Mouse (Mus musculus) urinary bladder, adult 18-20 months (tissue): ENCODE measurements around the gene Tcea3.

Experiments
- DNase-seq, 2 experiments: peaks; one replicate each; pipeline ENCODE4 v3.0.0; 2022; ENCODE audit warnings: low spot score in 2 of 2, mixed read lengths in 2 of 2

Gene Tcea3

DNA sequence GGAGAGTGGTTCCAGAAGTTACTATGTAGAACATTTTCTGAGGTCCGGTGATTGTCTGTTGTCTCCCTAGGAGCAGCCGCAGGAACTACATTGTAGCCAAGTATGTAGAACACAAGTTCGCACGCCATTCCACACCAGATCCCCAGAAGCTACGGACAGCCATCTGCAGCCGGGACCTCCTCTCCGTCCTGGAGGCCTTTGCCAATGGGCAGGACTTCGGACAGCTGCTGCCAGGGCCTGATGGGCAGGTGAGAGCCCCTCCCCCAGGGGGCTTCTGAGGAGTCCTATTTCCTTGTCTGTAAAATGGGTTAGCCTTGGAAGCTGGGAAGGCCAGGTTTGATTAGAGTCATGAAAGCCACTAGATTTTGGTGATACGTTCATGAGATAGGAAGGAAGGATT, 8.4 kb upstream of the Tcea3 start:
- no peak for DNase-seq

DNA sequence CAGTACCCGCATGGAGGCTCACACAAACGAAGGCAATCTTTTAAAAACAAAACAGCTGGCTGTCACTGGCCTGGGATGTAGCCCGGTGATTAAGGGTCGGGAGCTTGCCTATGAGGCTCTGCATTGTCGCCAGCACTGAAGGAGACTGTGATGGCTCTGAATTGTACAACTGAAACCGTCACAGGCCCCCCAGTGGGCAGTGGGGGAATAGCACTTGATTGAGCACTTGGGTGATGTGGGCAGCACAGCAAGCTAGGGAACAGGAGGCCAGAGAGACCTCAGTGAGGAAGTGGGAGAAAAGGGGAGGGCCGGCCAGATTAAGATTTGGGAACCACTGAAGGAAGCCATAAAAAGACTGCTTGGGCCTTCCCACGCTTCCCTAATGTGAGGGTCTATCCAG, 7.9 kb upstream of the Tcea3 start:
- DNase-seq, result peak; percentile 70 to 72

DNA sequence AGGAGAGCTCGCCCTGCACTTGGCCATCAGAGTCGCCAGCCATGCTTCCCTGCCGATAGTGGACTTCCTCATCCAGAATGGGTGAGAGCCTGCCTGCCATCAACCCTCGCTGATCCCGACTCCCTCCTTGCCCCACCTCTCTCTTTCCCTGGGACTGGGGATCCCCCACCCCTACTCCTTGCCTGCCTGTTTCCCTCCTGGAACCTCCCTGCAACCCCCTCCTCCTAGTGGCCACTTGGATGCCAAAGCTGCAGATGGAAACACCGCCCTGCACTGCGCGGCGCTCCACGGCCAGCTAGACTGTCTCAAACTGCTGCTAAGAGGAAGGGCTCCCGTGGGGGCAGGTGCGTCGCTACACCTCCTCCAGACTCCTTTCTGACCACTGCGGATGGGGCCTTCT, 7.4 kb upstream of the Tcea3 start:
- no peak for DNase-seq

DNA sequence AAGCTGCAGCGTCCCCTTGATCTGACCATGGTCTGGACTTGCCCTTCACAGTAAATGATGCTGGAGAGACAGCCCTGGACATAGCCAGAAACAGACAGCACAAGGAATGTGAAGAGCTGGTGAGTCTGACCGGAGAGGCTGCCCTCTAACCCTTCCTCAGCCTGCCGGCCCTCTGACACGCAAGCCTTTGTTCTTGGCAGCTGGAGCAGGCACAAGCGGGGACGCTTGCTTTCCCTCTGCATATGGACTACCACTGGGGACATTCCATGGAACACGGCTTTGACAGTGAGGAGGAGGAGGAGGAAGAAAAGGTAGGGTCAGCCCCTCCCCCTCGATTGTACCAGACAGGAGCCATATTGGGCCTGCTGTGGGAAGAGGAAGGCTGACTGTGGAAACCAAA, 6.6 kb upstream of the Tcea3 start:
- no peak for DNase-seq

DNA sequence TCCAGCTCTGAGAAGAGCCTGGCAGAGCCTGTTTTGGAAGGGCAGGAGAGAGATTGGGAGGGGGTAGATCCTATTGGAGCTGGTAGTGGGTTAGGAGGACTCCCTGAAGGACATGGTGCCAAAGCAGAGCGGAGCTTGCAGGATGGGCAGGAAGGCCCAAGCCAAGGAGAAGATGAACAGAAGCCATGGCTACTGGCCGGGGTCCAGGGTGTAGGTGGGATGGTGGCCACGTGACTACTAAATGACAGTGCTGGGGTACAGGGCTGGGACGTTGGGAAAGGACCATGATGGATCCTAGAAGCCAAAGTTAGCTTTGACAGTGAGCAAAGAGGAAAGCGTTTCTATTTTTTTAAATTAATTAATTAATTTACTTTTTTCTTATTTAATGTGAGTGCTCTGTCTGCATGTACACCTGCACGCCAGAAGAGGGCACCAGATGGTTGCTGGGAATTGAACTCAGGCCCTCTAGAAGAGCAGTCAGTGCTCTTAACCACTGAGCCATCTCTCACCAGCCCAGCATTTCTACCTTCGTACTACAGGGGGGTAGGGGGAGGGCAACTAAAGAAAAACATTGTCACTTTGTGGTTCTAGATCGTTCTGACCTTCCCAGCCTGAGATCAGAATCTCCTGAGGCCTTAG, 5.3 kb upstream of the Tcea3 start:
- no peak for DNase-seq

DNA sequence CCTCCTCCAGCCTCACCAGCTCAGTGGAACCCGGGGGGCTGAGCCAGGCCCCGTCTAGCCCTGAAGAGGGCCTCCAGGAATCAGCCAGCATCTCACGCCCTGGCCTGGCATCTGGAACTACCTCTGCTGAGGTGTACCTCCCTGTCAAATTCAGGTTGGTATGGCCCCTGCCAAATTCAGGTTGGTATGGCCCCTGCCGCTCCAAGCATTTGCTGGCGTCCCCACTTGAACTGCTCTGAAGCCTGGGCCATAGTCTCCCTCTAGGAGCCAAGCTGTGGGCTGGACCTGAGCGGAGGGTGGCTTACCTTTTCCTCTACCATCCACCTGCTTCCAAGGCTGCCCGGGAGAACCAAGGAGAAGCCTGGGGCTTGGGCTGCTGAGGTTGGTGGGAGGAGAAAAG, 4.8 kb upstream of the Tcea3 start:
- no peak for DNase-seq

DNA sequence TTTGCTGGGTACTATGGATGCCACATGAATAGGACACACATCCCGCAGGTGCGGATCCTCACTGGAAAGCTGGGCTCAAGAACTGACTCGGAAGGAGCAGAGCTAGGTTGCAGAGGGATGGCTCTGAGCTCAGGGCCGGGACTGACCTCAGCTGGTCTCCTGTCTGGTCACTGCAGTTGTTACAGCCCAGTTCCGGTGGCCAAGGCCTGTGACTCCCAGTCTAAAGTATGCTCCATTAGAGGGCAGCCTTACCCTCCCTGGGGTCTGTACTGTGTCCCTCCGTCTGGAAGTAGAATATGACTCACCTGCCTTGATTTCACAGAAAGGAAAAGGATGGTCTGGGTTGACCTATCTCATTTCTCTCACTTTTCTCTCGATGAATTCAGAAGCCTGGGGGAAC, 3.3 kb upstream of the Tcea3 start:
- DNase-seq, result no peak

DNA sequence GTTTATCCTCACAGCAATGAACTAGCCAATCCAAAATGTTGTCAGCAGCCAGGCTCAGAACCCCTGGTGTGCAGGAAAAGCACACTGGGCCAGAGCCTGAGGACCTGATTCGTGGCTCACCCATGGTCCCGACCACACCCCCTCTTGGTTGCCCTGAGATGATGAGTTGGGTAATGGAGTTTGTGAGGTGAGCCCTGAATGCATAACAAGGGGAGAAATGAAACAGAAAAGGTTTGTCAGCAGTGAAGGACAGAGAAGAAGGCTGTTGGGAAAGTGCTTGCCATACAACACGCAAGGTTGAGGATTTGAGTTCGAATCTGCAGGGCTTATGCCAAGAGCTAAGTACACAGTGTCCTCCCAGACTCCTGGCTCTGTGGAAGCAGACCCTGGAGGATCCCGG, 1.8 kb upstream of the Tcea3 start:
- DNase-seq, result no peak

DNA sequence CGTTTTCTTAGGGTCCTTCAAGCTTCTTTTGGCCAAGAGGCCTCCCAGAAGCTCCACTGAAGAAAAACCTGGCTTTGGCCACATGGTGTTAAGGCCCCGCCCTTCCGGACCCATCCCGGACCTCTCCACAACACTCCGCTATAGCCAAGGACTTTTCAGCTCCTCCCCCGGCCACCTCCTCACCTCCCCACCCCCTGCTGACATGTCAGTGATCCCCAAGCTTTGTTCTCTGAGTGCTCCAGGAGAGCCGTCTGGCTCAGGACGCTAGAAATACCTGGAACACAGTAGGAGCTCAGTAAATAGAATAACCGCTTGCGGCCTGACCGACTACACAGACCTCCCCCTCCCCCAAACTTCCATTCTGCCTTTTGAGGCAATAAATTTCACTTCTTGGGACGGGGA, 960 bp upstream of the Tcea3 start:
- DNase-seq, result no peak

DNA sequence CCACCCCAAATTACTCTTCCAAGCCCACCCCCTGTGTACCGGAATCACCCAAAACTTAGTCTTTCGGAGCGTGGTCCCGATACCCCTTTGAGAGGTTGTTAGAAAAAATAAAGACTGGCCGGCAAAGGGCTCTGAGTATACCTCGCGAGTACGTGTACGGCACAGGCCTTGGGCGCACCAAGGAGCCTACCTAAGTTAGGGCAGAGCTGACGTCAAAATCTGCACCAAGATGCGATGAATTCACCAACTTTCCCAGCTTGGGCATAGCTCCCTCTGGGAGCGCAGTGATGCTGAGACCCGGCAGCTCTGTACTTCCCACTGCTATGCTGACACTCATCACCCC, 172 bp upstream of the Tcea3 start:
- no peak for DNase-seq

DNA sequence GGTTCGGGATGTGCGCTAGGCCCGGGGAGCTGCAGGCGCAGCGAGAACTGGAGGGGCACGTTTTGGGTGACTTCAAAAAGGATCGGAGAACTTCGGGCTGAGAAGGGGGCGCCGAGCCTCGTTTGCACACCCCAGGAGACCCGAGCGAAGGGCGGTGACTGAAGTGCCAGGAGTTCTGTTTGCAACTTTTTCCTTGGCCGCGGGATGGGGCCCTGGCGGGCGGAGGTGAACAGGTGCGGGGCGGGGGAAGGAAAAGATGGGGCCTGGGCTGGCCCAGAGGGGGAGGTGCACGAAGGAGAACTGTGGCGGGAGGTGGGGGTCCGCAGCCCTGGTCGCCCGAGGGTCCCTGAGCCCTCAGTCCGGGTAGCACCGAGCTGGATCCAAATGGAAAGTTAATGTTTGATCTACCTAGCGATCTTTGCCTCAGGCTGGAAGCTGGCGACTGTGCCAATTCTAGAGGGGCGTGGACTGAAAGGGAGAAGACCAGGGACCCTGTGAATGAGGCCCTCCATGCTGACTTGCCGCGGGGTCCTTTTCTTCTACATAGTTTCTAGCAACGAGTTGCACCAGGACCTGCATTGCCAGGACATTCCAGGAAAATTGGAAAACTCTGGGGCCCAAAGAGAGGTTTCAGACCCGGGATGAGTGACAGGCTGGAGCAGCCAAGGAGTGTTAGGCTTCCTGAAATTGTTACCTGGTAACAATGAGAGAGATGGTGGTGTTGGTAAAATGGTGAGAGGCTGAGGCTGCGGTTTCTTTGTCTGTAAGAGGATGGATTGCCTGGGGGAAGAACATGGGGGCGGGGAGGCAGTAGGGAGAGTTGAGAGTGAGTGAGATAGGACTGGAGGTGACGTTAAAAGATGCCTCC, 1.2 kb downstream of the Tcea3 start:
- DNase-seq, result peak in 1 of 2 experiments; percentile 37

DNA sequence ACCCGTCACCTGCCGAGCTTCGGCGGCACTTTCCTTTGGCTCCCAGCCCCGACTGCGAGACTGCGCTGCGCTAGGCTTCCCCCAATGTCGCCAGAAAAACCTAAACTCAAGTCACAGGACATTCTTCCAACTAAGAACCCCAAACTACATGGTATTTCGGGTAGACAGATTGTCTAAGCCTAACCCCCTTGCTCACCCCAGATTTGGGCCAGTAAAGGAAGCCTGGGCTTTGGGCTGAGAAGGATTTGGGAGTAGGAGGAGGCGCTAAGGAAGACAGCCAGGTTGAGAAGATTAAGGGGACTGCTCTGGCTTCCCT, 1.8 kb downstream of the Tcea3 start:
- no peak for DNase-seq

DNA sequence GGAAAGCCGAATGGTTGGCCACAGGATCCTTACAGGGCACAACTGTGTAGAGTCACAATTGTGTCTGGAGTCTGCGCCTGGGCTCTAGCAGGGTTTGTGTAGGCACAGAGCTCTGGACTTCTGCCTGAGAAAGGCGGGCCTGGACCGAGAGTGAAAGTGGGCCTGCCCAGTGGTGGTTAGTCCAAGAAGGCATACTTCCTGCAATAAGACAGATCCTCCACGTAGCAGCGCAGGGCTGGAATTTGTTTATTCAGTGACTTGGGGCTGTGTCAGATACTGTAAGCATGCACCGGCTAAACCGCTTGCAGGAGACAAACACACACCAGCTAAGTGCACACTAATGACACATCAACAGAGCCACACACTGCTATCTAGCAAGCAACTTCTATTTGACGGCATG, 2.3 kb downstream of the Tcea3 start:
- DNase-seq, result peak; percentile 58 to 76

DNA sequence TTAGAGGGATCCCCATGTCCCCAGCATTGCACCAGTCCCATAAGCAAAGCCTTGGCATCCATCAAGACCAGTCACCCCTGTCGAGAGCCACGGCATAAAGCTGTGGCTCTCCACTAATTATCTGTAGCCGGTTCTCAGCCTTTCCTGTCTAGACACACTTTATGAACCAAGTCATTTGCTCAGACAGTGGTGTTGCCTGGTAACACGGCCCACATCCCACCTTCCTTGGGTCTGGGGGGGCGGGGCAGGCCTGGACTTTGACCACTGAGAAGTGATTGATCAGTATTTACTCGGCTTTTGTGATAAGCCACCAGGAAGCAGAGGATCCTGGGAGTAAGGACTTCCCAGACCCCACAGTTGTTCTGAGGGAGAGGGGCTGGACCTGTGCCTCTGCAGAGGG, 8.4 kb downstream of the Tcea3 start:
- no peak for DNase-seq

DNA sequence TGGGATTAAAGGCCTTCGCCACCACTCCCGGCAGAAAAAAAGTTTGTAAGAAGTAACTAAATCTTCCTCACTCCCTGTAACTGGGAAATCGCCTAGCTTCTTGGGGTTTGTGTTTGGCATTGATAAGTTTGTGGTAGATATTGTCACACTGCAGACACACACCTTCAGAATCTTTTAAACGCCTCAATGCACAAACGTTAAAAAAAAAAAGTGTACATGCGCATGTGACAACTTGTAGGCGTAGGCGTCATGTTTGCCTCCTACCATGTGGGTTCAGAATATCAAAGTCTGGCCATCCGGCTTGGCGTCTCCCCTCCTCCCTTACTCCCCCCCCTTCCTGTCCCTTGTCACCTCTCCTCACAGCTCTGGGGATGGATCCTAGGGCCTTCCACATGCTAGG, 9.2 kb downstream of the Tcea3 start:
- no peak for DNase-seq

DNA sequence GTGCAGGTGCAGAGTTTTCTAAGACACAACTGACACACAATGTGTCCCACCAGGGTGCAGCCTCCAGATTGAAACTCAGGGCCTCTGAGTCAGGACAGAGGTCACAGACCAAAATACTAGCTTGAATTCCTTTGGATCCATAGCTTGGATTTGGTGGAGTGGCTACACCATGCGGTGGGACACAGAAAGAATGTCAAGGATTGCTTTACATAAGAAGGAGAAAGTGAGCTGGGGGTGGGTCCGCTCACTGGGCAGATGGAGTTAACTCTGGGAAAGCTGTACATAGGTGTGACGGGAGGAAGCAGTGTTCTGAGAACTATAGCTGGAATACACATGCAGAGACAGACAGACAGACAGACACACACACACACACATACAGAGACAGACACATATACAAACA, 12.4 kb downstream of the Tcea3 start:
- no peak for DNase-seq

DNA sequence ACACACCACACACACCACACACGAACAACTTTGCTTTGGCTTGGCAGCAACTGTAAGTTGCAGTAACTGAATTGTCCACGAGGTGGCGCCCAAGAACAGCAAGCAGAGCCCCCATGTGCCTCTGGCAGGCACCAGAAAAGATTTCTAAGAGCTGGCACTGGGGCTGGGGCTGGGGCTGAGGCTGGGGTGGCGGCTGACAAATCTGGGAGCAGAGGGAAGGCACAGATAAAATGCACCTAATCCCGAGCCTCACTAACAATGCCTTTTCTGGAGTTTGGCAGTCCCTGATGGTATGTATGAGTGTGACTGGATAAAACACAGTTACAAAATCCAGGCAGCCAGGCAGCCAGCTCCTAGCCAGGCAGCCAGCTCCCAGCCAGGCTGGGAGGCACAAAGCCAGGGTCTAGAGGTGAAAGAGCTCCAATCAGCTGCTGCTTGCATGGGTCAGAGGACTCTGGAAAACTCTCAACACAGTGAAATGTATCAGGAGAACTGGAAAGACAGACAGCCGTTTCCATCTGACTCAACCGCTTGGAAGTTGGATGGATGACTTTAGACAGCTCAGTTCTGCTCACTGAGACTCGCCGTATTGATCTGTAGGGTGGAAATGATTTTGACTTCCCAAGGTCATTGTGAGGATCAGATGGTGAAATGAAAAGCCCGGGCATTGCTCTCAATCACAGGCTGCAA, 13.1 kb downstream of the Tcea3 start:
- DNase-seq, result peak; percentile 53 to 75

DNA sequence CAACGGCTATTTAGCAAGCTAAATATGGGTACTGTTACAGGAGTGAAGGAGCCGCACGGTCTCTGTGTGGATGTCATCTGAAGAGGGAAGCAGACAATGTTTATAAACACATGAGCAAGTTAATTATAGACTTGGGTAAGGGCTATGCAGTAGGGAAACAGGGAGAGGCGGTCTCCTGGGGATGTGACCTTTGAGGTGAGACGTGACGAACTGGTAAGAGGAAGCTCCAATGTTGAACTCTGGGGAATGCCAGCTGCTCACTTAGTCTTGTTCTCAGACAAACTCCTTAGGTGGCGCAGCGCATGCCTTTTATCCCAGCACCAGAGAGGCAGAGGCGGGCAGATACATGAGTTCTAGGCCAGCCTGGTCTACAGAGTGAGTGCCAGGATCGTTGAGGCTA, 14.4 kb downstream of the Tcea3 start:
- no peak for DNase-seq

DNA sequence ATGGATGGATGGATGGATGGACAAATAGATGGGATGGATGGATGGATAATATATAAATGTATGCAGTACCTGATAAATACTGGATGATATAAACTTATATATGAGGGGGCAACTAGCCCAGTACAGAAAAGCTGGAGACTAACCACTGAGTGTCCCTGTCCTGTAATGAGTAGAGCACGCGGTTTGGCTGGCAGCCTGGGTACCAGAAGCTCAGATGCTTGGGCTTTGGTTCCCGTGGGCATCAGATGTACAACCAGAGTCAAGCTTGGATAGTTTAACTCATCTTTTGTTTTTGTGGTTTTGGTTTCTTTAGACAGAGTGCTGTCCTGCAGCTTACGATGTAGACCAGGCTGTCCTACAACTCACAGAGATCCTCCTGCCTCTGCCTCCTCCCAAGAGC, 16.0 kb downstream of the Tcea3 start:
- no peak for DNase-seq

DNA sequence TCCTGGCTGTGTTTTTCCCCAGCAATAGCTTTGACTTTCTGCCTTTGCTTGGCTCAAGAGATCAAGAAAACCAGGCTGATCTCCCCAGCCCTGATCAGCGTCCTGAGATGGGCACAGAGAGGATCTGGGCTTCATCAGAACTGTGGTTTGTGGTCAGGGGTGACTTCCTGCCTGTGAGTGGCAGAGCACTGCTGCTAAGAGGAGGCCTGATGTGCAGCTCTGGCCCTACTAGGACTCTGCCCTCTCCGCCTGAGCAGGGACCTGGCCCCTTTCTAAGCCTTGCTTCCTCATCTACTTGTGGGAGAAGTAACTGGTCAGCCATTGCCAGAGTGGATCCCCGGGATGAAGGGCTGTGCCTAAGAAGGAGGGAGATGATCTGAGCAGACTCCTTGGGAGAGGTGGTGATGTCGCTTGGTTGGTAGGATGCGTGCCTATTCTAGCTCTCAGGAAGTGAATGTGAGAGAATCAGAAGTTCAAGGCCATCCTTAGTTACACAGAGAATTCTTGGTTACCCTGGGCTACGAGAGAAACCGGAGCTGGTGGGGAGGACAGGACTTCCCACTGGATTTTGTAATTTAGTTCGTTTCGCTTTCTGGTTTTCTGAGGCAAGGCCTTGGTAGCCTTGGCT, 19.3 kb downstream of the Tcea3 start:
- no peak for DNase-seq

DNA sequence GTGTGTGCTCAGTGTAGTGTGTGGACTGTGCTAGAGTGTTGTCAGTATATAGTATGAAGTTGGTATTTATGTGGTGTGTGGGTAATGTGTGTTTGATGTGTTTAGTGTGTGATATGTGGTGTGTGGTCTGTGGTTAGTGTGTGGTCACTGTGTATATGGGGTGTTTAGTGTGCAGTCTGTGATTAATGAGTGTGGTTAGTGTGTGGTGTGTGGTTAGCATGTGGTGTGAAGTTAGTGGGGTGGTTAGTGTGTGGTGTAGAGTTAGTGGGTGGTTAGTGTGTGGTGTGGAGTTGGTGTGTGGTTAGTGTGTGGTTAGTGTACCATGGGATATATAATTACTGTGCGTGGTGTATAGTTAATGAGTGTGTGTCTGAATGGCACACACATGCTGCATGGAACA, 21.4 kb downstream of the Tcea3 start:
- DNase-seq, result no peak

DNA sequence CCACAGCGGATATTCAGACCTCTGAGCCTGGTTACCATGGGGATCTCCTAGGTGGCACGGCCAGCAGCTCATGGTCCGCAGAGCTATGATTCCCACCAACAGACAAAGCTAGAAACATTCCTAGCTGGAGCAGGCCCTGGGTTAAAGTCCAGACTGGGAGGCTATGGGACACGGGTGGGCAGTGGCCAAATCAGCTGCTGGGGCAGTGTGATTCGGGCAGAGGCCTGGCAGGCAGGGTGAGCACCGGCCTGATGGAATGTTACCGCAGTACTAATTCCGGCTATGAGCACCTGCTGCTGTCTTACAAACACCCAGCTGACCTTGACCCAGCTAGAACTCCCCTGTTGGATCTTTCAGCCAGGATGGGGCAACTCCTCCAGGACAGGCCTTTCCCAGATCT, 23.1 kb downstream of the Tcea3 start:
- no peak for DNase-seq

DNA sequence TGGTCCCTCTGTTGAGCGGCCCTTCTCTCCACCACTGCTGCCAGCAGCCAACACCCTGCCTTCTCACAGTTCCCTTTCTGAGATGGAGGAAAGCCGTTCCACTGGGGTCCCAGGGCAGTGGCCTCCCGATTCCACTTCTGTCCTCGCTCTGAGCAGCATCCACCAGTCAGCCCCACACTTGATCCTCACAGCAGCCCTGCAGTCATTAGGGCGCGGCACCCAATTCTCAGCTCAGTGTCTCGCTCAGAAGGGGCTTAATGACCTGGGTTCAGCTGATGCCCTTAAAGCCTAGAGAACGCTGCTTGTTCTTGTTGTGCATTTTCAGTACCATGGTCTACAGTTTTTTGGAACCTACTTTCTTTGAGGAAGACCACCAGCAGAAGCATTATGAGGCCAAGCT, 33.6 kb downstream of the Tcea3 start:
- DNase-seq, result no peak
